Comparison of ENCODE assay signal across 9 mouse cellular contexts in the genomic region with DNA sequence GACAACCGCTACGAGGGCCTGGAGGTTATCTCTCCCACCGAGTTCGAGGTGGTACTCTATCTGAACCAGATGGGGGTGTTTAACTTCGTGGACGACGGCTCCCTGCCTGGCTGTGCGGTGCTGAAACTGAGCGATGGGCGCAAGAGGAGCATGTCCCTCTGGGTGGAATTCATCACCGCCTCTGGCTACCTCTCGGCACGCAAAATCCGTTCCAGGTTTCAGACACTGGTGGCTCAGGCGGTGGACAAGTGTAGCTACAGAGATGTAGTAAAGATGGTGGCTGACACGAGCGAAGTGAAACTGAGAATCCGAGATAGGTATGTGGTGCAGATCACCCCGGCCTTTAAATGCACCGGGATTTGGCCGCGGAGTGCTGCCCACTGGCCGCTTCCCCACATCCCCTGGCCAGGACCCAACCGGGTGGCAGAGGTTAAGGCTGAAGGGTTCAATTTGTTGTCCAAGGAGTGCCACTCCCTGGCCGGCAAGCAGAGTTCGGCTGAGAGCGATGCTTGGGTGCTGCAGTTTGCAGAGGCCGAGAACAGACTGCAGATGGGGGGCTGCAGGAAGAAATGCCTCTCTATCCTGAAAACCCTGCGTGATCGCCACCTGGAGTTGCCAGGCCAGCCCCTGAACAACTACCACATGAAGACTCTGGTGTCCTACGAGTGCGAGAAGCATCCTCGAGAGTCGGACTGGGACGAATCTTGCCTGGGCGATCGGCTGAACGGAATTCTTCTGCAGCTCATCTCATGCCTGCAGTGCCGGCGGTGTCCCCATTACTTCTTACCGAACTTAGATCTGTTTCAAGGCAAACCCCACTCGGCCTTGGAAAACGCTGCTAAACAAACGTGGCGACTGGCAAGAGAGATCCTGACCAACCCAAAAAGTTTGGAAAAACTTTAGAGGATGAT. TPM values are rescaled to one million over a fixed set of nuclear protein-coding genes. Genes with fewer than 3 reads are reported as not detected.
DNase-seq lines count a peak whose midpoint lies in the region; ATAC-seq and TF ChIP-seq lines count a peak whose summit lies in the region.
"Had no signal": no experiment of that assay in that cellular context is flagged by ENCODE, and none has a peak within 500 bp of the region (broad histone marks: within the 10 kb centered on the region; RNA-seq: fewer than 3 reads in every experiment).

No protein-coding gene starts in this region.

- no peaks in the 10 kb centered on the region for H3K36me3 ChIP-seq in forebrain, embryonic 16.5 days (ENCODE audit: control insufficient read depth, insufficient read depth)
- no peaks in the 10 kb centered on the region for H3K36me3 ChIP-seq in hindbrain, embryonic 16.5 days (ENCODE audit: control insufficient read depth, insufficient read depth, low read length)
- H3K36me3 ChIP-seq in liver, postnatal 0 days (replicated peaks; ENCODE audit: insufficient read depth, low read length), result no peaks in the 10 kb centered on the region
- no peaks in the 10 kb centered on the region for H3K36me3 ChIP-seq in stomach, embryonic 14.5 days (ENCODE audit: control insufficient read depth, insufficient read depth, low read length)
- H3K36me3 ChIP-seq: G1E had no signal

- no peak for TF ChIP-seq EP300 in liver, postnatal 0 days (IDR thresholded peaks at IDR 0.05; ENCODE audit: low read depth)

- H3K27ac ChIP-seq in left cerebral cortex, adult 2 months, result peak overlapping the region; percentile 16; the same call in 1 of the 2 replicates
- no peak overlapping the region for H3K27ac ChIP-seq in forebrain, embryonic 16.5 days (ENCODE audit: low read length)
- peak overlapping the region; percentile 94 for H3K27ac ChIP-seq in hindbrain, embryonic 16.5 days (ENCODE audit: low read depth, low read length)
- H3K27ac ChIP-seq in liver, postnatal 0 days (ENCODE audit: low read depth), result no peak overlapping the region
- no peak overlapping the region; the same call in 1 of the 2 replicates for H3K27ac ChIP-seq in stomach, embryonic 14.5 days (ENCODE audit: low read length)

- H3K9ac ChIP-seq in forebrain, embryonic 16.5 days (replicated peaks; ENCODE audit: low read depth, low read length), result peak overlapping the region; percentile 19; the same call in 1 of the 2 replicates
- H3K9ac ChIP-seq in hindbrain, embryonic 16.5 days (ENCODE audit: low read depth, low read length), result peak overlapping the region; percentile 68
- H3K9ac ChIP-seq in liver, postnatal 0 days (replicated peaks), result no peak overlapping the region
- no peak overlapping the region for H3K9ac ChIP-seq in stomach, embryonic 14.5 days (replicated peaks; ENCODE audit: low read depth, low read length)

- 12% methylated on average over 45 of the region's 45 CpGs for WGBS in forebrain, embryonic 16.5 days
- WGBS in hindbrain, embryonic 16.5 days, result 13% methylated on average over 45 of the region's 45 CpGs
- 7% methylated on average over 45 of the region's 45 CpGs for WGBS in liver, postnatal 0 days (ENCODE audit: insufficient replicate concordance)
- WGBS in stomach, embryonic 14.5 days, result 17% methylated on average over 45 of the region's 45 CpGs

- H3K4me1 ChIP-seq in forebrain, embryonic 16.5 days (replicated peaks; ENCODE audit: control insufficient read depth, insufficient read depth, low read length), result peaks cover 35% of the 10 kb centered on the region
- peaks cover 8% of the 10 kb centered on the region for H3K4me1 ChIP-seq in hindbrain, embryonic 16.5 days (ENCODE audit: control insufficient read depth, insufficient read depth, low read depth, low read length)
- H3K4me1 ChIP-seq in liver, postnatal 0 days (ENCODE audit: insufficient read depth), result peaks cover 4% of the 10 kb centered on the region; the same call in 1 of the 2 replicates
- peaks cover 9% of the 10 kb centered on the region; the same call in 1 of the 2 replicates for H3K4me1 ChIP-seq in stomach, embryonic 14.5 days (ENCODE audit: control insufficient read depth, insufficient read depth, low read length)

- H3K27me3 ChIP-seq in forebrain, embryonic 16.5 days (replicated peaks; ENCODE audit: control insufficient read depth, insufficient read depth, low read length), result peaks cover 42% of the 10 kb centered on the region
- H3K27me3 ChIP-seq in hindbrain, embryonic 16.5 days (replicated peaks; ENCODE audit: control insufficient read depth, insufficient read depth, low read length), result no peaks in the 10 kb centered on the region
- peaks cover 86% of the 10 kb centered on the region for H3K27me3 ChIP-seq in liver, postnatal 0 days (ENCODE audit: insufficient read depth, low read length)
- H3K27me3 ChIP-seq in stomach, embryonic 14.5 days (ENCODE audit: control insufficient read depth, insufficient read depth, low read length), result peaks cover 30% of the 10 kb centered on the region

- H3K9me3 ChIP-seq in forebrain, embryonic 16.5 days (ENCODE audit: control insufficient read depth, low read length), result no peaks in the 10 kb centered on the region
- no peaks in the 10 kb centered on the region for H3K9me3 ChIP-seq in hindbrain, embryonic 16.5 days (ENCODE audit: control insufficient read depth, low read length)
- no peaks in the 10 kb centered on the region for H3K9me3 ChIP-seq in liver, postnatal 0 days (ENCODE audit: low read length)
- H3K9me3 ChIP-seq in stomach, embryonic 14.5 days (ENCODE audit: control insufficient read depth, low read depth, low read length), result no peaks in the 10 kb centered on the region

- peak overlapping the region; percentile 26 for H3K4me3 ChIP-seq in left cerebral cortex, adult 2 months
- peak overlapping the region; percentile 24 for H3K4me3 ChIP-seq in forebrain, embryonic 16.5 days (replicated peaks; ENCODE audit: low read length)
- peak overlapping the region; percentile 48 for H3K4me3 ChIP-seq in hindbrain, embryonic 16.5 days (ENCODE audit: low read length)
- peak overlapping the region; percentile 34 for H3K4me3 ChIP-seq in liver, postnatal 0 days (ENCODE audit: low read depth, low read length)
- H3K4me3 ChIP-seq in stomach, embryonic 14.5 days (ENCODE audit: low read depth, low read length), result peak overlapping the region; percentile 23

- TF ChIP-seq CTCF in left cerebral cortex, adult 2 months (IDR thresholded peaks at IDR 0.05), result no peak
- TF ChIP-seq CTCF in liver, postnatal 0 days (IDR thresholded peaks at IDR 0.05; ENCODE audit: low read depth), result no peak

- peak overlapping the region; percentile 29 for H3K4me2 ChIP-seq in forebrain, embryonic 16.5 days (ENCODE audit: low read length)
- H3K4me2 ChIP-seq in hindbrain, embryonic 16.5 days (ENCODE audit: low read length), result peak overlapping the region; percentile 67
- peak overlapping the region; percentile 64 for H3K4me2 ChIP-seq in liver, postnatal 0 days (ENCODE audit: low read depth, low read length)
- H3K4me2 ChIP-seq in stomach, embryonic 14.5 days (replicated peaks; ENCODE audit: low read depth, low read length), result peak overlapping the region; percentile 28

- DNase-seq in left cerebral cortex, adult 2 months (ENCODE audit: extremely low spot score in 1 of 2, low spot score in 2 of 2), result peak in 1 of 2 experiments; percentile 20
- DNase-seq in left cerebral cortex, adult 9 months (ENCODE audit: low spot score in 2 of 2), result no peak
- peak; percentile 72 for DNase-seq in cerebellum, adult 11-12 months
- DNase-seq in liver, postnatal 0 days, result no peak
- no peak for DNase-seq in spleen, adult 12 weeks (ENCODE audit: low spot score)

- intact Hi-C loops in left cerebral cortex, adult 2 months (cut with DNase I), result loop anchor here (10.0 kb wide), 1 partner anchor 209 kb away; no protein-coding TSS in a partner anchor

- no peak for ATAC-seq in forebrain, embryonic 16.5 days
- ATAC-seq in hindbrain, embryonic 16.5 days, result no peak
- ATAC-seq in liver, postnatal 0 days, result no peak
- ATAC-seq in stomach, embryonic 14.5 days (ENCODE audit: insufficient number of reproducible peaks, insufficient read depth, low FRiP score, low read depth), result no peak

RNA-seq across cellular contexts. Expression of gene Mab21l1, which starts 1.1 kb away (rescaled TPM):
- total RNA-seq in left cerebral cortex, adult 2 months (2021), result 1 to 10 TPM; 1.7 to 2.0 TPM
- 17.5 and 32.2 TPM in 2 replicates for polyA plus RNA-seq in forebrain, embryonic 16.5 days (2015; fragmentation: Nextera tagmentation; extraction: Ambion mirVana)
- polyA plus RNA-seq in hindbrain, embryonic 16.5 days (2015; fragmentation: Nextera tagmentation; extraction: Ambion mirVana), result 160 TPM in 2 replicates
- polyA plus RNA-seq in liver, postnatal 0 days (2015; fragmentation: Nextera tagmentation; extraction: Ambion mirVana), result not detected in 2 replicates
- polyA plus RNA-seq in stomach, embryonic 14.5 days (2014; fragmentation: Nextera tagmentation; extraction: Ambion mirVana), result 14.8 and 16.5 TPM in 2 replicates
- polyA plus RNA-seq: G1E had no signal

Comparison
In these comparisons a context has a peak if more than half of its experiments do, and no peak if none do; other contexts are left out.
1. H3K27ac ChIP-seq: peak in left cerebral cortex, adult 2 months (single experiment) and hindbrain, embryonic 16.5 days (single experiment); none in forebrain, embryonic 16.5 days (single experiment), liver, postnatal 0 days (single experiment) and stomach, embryonic 14.5 days (single experiment).
2. H3K9ac ChIP-seq: peak in forebrain, embryonic 16.5 days (single experiment) and hindbrain, embryonic 16.5 days (single experiment); none in liver, postnatal 0 days (single experiment) and stomach, embryonic 14.5 days (single experiment).
3. RNA of gene Mab21l1, which starts 1.1 kb away (polyA plus RNA-seq): 160 TPM in hindbrain, embryonic 16.5 days, 17.5 to 32.2 TPM in forebrain, embryonic 16.5 days and 14.8 to 16.5 TPM in stomach, embryonic 14.5 days; not detected in liver, postnatal 0 days; every median in the first group is over 10 times any median in the second.
4. Peak in every context shown above with its lines, with median percentiles within 50 percentile points of each other: H3K4me3 ChIP-seq and H3K4me2 ChIP-seq.